Mouse (Mus musculus) splenic B cell, adult 2 months (primary cell): ENCODE data around the gene Gm3043.
"Not testable (repeated sequence)": the region's sequence is repeated elsewhere in the genome, so short reads cannot be mapped to it uniquely, and the experiment has no call there.

Experiments used
- DNase-seq: peaks from one replicate; pipeline ENCODE4 v3.0.0-alpha.2; 2011; ENCODE audit warnings: low read depth, low spot score
- H3K27me3 ChIP-seq: 2 replicates; pipeline ENCODE4 v1.6.1; 2012; ENCODE audit warnings: mild to moderate bottlenecking, low read length, moderate library complexity, mixed read lengths; ENCODE audit not compliant: control insufficient read depth, poor library complexity, insufficient read depth, severe bottlenecking
- H3K36me3 ChIP-seq: 2 replicates; pipeline ENCODE4 v1.6.1; 2012; ENCODE audit warnings: mild to moderate bottlenecking, low read length, moderate library complexity, mixed read lengths; ENCODE audit not compliant: control insufficient read depth, poor library complexity, insufficient read depth, severe bottlenecking

The Gm3043 gene

GRCm38 (mm10) chr14:3688483-3688882 is at the start of gene Gm3043:
Gm3043 (plus strand) TSS chr14:3688783.
- not testable (repeated sequence) for H3K27me3 ChIP-seq, H3K36me3 ChIP-seq, DNase-seq

GRCm38 (mm10) chr14:3651730-3652129 is 36.9 kb upstream of the Gm3043 start, which contains the start of gene Gm3020:
Gm3020 (plus strand) TSS chr14:3652030.
- H3K27me3 ChIP-seq, H3K36me3 ChIP-seq, DNase-seq: not testable (repeated sequence)
